Mouse (Mus musculus) embryonic fibroblast, embryonic 13.5 days (primary cell): ENCODE measurements around the gene Gpd1l. TPM values are rescaled to one million over a fixed set of nuclear protein-coding genes. Genes with fewer than 3 reads are reported as not detected.
"Not testable (repeated sequence)": the region's sequence is repeated elsewhere in the genome, so short reads cannot be mapped to it uniquely, and the experiment has no call there.

ENCODE experiments used
- H3K27ac ChIP-seq: 2 replicates; pipeline ENCODE4 v1.5.1; 2012; ENCODE audit warnings: low read length, control low read depth, inconsistent platforms; ENCODE audit not compliant: insufficient read depth
- H3K4me1 ChIP-seq: 2 replicates; pipeline ENCODE4 v1.6.1; 2011; ENCODE audit warnings: low read length; ENCODE audit not compliant: control insufficient read depth, insufficient read depth
- H3K4me3 ChIP-seq: 2 replicates; pipeline ENCODE4 v1.5.1; 2011; ENCODE audit warnings: mild to moderate bottlenecking, control low read depth, low read length; ENCODE audit not compliant: insufficient read depth
- CTCF ChIP-seq: IDR thresholded peaks from 2 replicates; pipeline ENCODE4 v1.5.1; 2011; ENCODE audit warnings: mild to moderate bottlenecking, control low read depth, low read length, moderate library complexity, borderline replicate concordance; ENCODE audit not compliant: insufficient read depth
- POLR2A ChIP-seq: IDR thresholded peaks from 2 replicates; pipeline ENCODE4 v1.6.1; 2011; ENCODE audit warnings: low read depth, mild to moderate bottlenecking, control low read depth, low read length, moderate library complexity
- polyA plus RNA-seq: library from polyadenylated mRNA; stranded (reverse); fragments of >200 nt; gene quantifications from 2 replicates; pipeline ENCODE4 v1.2.4, GENCODE M21; 2011; ENCODE audit warnings: low read depth; ENCODE audit not compliant: missing spikeins, insufficient read length

The Gpd1l gene
- polyA plus RNA-seq, result 8.1 and 8.9 TPM in 2 replicates

DNA sequence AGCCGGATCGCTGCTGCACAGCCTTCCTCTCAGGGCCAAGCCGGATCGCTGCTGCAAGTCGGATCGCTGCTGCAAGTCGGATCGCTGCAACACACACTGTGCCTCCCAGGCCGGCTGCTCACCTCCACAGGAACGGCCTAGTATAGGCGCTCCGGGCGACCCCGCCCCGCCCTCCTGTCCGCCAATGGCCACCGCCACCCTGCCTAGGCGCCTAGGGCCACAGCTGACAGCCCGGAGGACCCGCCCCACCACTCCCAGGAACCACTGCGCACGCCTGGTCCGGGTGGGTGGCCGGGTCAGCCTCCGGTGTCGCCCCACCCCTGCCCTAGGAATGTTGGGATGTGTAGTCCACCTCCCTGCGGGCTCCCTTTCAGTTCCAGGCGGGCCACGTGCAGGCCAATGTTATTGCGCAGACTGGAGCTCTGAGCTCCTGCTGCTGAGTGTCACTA lies at the start of gene Gpd1l:
Gpd1l (minus strand) TSS at position 265 of the 449 bp plus-strand sequence.
- peak within 1 kb of the TSS; percentile 12; the same call in 1 of the 2 replicates for H3K27ac ChIP-seq
- no peak for TF ChIP-seq CTCF
- peak; percentile 94 for TF ChIP-seq POLR2A
- H3K4me3 ChIP-seq, result peak within 1 kb of the TSS; percentile 60
- H3K4me1 ChIP-seq, result no peaks in the 10 kb centered on the region

DNA sequence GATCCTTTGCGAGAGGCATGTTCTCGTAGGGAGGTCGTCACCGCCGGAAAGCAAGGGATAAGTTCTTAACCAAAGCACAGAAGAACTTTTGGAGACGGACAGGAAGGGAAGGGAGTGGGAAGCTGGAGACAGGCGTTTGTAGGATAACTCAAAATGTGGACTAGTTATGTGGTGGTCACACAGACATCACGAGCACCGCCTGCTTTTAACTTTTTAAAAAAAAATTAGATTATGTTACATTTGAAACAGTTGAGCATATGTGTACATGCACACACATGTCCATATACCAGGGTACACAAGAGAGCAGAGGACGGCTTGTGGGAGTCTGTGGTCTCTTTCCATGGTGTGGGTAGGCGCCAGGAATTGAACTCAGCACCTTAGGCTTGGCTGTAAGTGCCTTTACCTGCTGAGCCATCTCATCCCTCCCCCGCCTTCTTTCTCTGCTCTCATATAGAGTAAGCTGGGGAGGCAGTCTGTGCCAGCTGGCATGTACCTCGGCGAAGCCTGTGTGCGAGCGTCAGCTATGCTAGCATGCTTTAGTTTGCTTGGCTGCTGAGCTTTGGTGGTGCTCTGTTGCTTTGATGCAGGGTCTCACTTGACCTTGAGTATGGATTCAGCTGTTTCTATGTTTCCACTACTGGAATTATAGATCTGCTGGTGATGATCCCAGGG lies 49.0 kb upstream of the Gpd1l start, which contains the start of gene Rps27rt:
Rps27rt (minus strand) TSS at position 51 of the 672 bp plus-strand sequence.
- TF ChIP-seq CTCF (no peak), POLR2A (no peak)
- no peak within 1 kb of the TSS for H3K4me3 ChIP-seq
- H3K4me1 ChIP-seq, result no peaks in the 10 kb centered on the region
- H3K27ac ChIP-seq, result no peak within 1 kb of the TSS

DNA sequence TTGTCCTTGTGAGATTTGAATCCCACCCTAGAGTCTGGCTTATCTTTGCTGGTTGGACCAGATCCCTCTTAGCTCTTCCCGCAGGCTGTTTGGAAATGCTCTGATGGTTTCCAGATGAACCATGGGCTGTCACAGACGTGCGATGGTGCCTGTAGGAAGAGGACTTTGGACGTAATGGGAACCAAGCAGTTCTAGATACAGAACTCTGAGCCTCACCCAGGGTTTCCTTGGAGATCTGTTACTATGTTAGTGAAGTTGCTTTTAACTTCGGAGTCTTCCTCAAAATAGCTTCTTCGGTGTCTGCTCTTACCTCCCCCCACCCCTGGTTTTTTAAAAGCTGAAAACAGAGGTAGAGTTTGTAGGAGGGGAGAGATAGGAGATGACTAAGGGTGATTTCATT lies 46.2 kb upstream of the Gpd1l start:
- no peak overlapping the region for H3K27ac ChIP-seq
- TF ChIP-seq CTCF (no peak), POLR2A (no peak)
- no peaks in the 10 kb centered on the region for H3K4me1 ChIP-seq
- H3K4me3 ChIP-seq, result no peak overlapping the region

DNA sequence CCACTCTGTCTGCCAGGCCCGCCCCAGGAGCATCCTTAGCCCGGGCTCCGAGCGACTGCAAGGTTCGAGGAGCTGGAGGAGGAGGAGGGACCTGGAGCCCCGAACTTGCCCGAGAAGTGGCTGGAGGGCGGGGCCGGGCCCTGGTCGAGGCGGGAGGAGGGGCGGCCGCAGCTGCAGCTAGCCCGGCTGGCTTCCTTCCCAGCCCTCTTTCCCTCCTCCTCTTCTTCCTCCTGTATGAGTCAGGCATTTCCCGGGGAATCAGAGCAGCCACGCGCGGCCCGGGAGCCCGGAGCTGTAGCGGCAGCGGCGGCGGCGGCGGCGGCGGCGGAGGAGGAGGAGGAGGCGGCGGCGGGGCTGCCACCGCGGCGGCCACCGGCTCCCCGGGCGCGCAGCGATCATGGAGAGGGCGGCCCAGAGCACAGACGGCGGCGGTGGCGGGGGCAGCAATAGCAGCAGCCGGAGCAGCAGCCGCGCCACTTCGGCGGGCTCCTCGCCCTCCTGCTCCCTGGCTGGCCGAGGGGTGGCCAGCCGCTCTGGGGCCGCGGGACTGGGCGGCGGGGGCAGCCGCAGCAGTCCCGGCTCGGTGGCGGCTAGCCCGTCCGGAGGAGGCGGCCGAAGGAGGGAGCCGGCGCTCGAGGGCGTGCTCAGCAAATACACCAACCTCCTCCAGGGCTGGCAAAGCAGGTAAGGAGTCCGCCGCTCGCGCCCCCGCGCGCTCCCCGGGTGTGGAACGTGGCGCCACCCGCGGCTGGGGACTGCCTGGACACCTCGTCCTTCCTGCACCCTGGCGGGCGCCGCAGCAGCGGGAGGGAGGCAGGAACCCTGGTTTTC lies 44.7 kb upstream of the Gpd1l start, which contains the start of gene Osbpl10:
Osbpl10 (plus strand) TSS at position 289 of the 831 bp plus-strand sequence.
- no peak for TF ChIP-seq CTCF
- TF ChIP-seq POLR2A, result 0 out of 2 replicates have a peak, but pooled peaks have one; percentile 26
- H3K4me3 ChIP-seq, result peak within 1 kb of the TSS; percentile 60
- no peak within 1 kb of the TSS for H3K27ac ChIP-seq

DNA sequence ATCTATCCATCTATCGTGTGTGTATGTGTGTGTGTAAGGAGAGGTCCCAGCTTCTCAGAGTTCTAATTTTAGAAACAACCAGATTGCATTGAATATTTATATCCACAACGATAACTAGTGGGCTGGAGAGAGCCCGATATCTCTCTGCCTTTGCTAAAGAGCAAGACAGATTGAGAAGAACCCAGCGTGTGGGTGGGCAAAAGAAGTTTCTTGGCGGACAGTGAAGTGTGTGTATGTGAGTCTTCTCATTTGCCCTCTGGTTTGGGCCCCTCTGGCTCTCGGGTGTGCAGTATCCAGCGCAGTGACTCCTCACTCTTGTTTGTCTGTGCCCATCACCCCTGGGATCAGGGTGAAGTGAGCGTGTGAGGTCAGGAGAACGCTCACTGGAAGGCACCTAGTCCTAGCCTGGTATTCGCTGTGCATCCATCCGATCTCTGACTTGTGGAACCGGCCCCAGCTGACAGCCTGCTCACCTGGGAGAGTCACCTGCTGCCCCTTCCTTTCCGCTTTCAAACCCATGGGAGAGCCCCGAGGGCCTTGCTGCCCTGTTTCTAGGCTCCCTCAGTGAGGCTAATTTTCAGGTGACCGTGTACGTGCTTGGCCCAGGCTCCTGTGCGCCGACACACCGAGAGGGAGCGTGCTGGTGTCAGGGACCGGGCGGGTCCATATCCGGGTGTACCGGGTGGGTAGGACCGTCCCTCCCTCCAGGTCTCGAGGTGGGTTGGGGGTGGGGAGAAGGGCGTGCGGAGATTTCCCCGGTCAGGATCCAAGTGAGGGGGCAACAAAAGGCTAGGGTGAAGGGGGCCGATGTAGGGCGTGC lies 43.9 kb upstream of the Gpd1l start:
- TF ChIP-seq POLR2A (no peak), CTCF (no peak)

More for the DNA sequence above, 44.7 kb upstream of the Gpd1l start, which contains the start of gene Osbpl10:
- no peaks in the 10 kb centered on the region for H3K4me1 ChIP-seq

DNA sequence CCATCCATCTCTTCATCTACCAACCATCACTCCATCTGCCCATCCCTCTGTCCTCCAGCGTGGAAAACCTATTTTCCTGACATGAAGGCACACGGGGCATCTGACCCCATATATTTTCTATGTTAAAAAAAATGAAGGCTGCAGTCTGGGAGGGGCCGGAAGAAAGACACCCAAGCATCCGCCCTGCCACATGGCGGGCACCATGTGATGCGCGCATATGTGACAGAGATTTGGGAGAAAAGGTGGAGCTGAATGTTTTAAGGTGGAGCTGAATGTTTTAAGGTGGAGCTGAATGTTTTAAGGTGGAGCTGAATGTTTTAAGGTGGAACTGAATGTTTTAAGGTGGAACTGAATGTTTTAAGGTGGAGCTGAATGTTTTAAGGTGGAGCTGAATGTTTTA lies 32.5 kb upstream of the Gpd1l start:
- H3K27ac ChIP-seq, H3K4me1 ChIP-seq: not testable (repeated sequence)

More for the DNA sequence above, 43.9 kb upstream of the Gpd1l start:
- Histone ChIP-seq H3K27ac (no peak overlapping the region), H3K4me1 (no peaks in the 10 kb centered on the region), H3K4me3 (peak overlapping the region; percentile 60)

DNA sequence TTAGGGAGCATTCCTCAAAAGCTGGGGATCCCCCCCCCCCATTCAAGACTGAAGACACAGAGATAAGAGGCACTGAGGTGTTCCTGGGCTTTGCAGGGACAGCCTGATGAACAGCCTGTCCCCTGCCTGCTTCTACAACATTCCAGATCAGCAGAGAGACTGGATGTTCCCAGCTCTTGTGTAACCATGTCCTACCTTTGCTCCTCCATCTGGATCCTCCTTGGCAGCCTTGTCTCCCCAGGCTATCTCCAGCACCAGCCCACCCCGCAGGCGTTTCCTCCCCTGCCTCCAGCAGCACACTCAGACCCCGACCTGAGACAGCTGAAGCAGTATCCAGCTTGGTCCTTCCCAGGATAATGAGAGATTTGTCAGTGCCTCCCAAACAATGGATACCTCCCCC lies 30.3 kb upstream of the Gpd1l start:
- TF ChIP-seq CTCF (no peak), POLR2A (no peak)
- no peaks in the 10 kb centered on the region for H3K4me1 ChIP-seq
- no peak overlapping the region for H3K27ac ChIP-seq
- no peak overlapping the region for H3K4me3 ChIP-seq

More for the DNA sequence above, 32.5 kb upstream of the Gpd1l start:
- H3K4me3 ChIP-seq, result not testable (repeated sequence)

DNA sequence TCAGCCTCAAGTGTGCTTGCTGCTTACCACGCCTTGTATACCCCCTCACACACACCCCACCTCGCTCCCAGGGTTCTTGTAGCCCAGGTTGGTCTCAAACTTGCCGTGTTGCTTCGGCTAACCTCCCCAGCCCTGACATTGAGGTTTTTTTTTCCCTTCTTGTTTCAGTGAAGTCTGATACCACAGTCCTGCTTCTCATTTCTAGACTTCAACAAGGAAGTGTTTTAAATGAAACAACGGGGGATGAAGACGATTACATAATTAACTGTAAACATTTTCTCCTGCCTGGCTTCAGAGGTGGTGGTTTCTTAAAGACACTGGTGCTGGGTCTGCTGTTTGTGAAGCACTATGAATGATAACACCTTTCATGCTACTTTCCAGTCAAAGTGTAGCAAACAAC lies 27.1 kb upstream of the Gpd1l start:
- Histone ChIP-seq H3K27ac (no peak overlapping the region), H3K4me1 (no peaks in the 10 kb centered on the region), H3K4me3 (no peak overlapping the region)
- TF ChIP-seq POLR2A, result no peak

DNA sequence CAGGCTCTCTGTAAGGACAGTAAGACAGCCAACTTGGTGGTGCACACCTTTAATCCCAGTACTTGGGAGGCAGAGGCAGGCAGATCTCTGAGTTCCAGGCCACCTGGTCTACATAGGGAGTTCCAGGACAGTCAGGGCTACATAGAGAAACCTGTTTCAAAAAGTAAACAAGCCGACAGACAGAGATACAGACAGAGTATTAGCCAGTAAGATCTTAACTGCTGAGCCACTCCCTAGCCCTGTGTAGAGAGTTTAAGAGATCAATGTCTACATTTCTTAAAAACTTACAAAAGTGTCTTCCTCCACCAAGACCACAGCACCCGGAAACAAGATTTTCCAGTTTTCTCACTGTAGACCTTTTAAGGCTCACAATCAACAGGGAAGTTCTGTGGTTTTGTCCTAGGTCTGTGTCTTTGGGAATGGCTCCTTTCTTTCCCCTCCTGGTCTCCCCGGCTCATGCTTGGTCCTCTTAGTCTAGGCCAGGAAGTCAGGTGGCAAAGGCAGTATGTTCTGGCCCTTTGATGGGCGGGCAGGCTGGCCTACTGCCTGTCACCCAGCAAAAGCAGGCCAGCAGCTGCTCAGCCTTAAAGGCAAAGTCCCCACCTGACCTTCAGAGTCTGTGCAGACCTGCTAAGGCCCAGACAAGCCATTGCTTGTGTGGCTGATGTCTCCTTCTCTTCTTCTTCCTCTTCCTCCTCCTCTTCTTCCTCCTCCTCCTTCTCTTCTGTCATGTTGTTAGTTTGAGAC lies 26.4 kb upstream of the Gpd1l start:
- H3K27ac ChIP-seq, result no peak overlapping the region
- TF ChIP-seq POLR2A (no peak), CTCF (no peak)
- H3K4me1 ChIP-seq, result no peaks in the 10 kb centered on the region
- no peak overlapping the region for H3K4me3 ChIP-seq
